Mouse (Mus musculus) embryonic facial prominence, embryonic 13.5 days (tissue): Measurements from ENCODE around the gene Slc7a7. TPM values are rescaled to one million over a fixed set of nuclear protein-coding genes. Genes with fewer than 3 reads are reported as not detected.

Experiments
- ATAC-seq: fragments of 200-750 bp; cut with Nextera tagmentation; 2 replicates; pipeline ENCODE4 v1.8.0; 2017; ENCODE audit warnings: low read depth; ENCODE audit not compliant: insufficient number of reproducible peaks, insufficient read depth, low FRiP score, low TSS enrichment
- H3K27ac ChIP-seq: fragments of 300-500 bp; sonication (generic); 2 replicates; pipeline ENCODE4 v1.5.1; 2015; ENCODE audit warnings: moderate library complexity, mild to moderate bottlenecking, inconsistent platforms
- H3K27me3 ChIP-seq: fragments of 300-500 bp; sonication (generic); 2 replicates; pipeline ENCODE4 v1.6.1; 2015; ENCODE audit warnings: mild to moderate bottlenecking, inconsistent platforms
- H3K36me3 ChIP-seq: fragments of 300-500 bp; sonication (generic); 2 replicates; pipeline ENCODE4 v1.6.1; 2015; ENCODE audit warnings: mild to moderate bottlenecking, inconsistent platforms
- H3K4me1 ChIP-seq: fragments of 300-500 bp; sonication (generic); 2 replicates; pipeline ENCODE4 v1.6.1; 2015; ENCODE audit warnings: inconsistent platforms
- H3K4me2 ChIP-seq: fragments of 300-500 bp; sonication (generic); 2 replicates; pipeline ENCODE4 v1.6.1; 2015; ENCODE audit warnings: moderate library complexity, mild to moderate bottlenecking, inconsistent platforms
- H3K4me3 ChIP-seq: fragments of 300-500 bp; sonication (generic); 2 replicates; pipeline ENCODE4 v1.5.1; 2015; ENCODE audit warnings: mild to moderate bottlenecking, inconsistent platforms
- H3K9ac ChIP-seq: fragments of 300-500 bp; sonication (generic); 2 replicates; pipeline ENCODE4 v1.6.1; 2015; ENCODE audit warnings: mild to moderate bottlenecking, inconsistent platforms
- H3K9me3 ChIP-seq: fragments of 300-500 bp; sonication (generic); 2 replicates; pipeline ENCODE4 v1.6.1; 2016; ENCODE audit warnings: inconsistent platforms
- WGBS: fragments of 180-500 bp; shearing (Covaris S2); methylation state at CpG from one replicate; pipeline ENCODE4 v1.1.7; 2015; ENCODE audit warnings: mixed read lengths; 5-methylcytosine and 5-hydroxymethylcytosine counted together
- polyA plus RNA-seq: library from polyadenylated mRNA; unstranded; fragments of >200 nt; fragmentation: Nextera tagmentation; extraction: Ambion mirVana; gene quantifications from 2 replicates; pipeline ENCODE4 v1.2.1, GENCODE M21; 2015

The Slc7a7 gene
- polyA plus RNA-seq, 1 experiment from 2014 or later = 4.5 TPM

GRCm38 (mm10) chr14:54408336-54409056, 9.1 kb downstream of the Slc7a7 start:
- H3K27ac ChIP-seq = no peak overlapping the region
- no peaks in the 10 kb centered on the region for H3K9me3 ChIP-seq
- WGBS = 80% methylated on average over 25 of the region's 25 CpGs
- no peak overlapping the region for H3K9ac ChIP-seq
- no peak overlapping the region for H3K4me2 ChIP-seq
- no peaks in the 10 kb centered on the region for H3K36me3 ChIP-seq
- no peak for ATAC-seq
- H3K27me3 ChIP-seq = no peaks in the 10 kb centered on the region
- peaks cover 7% of the 10 kb centered on the region for H3K4me1 ChIP-seq
- H3K4me3 ChIP-seq = no peak overlapping the region

GRCm38 (mm10) chr14:54401723-54402122, 15.9 kb downstream of the Slc7a7 start:
- Histone ChIP-seq H3K36me3 (no peaks in the 10 kb centered on the region), H3K27ac (no peak overlapping the region), H3K4me1 (no peaks in the 10 kb centered on the region), H3K9me3 (no peaks in the 10 kb centered on the region), H3K4me3 (no peak overlapping the region), H3K9ac (no peak overlapping the region), H3K4me2 (no peak overlapping the region), H3K27me3 (no peaks in the 10 kb centered on the region)
- WGBS = 67% methylated on average over 3 of the region's 3 CpGs
- ATAC-seq = no peak

GRCm38 (mm10) chr14:54398921-54399382, 18.6 kb downstream of the Slc7a7 start:
- no peak overlapping the region for H3K4me3 ChIP-seq
- H3K9ac ChIP-seq = no peak overlapping the region
- ATAC-seq = no peak
- H3K4me2 ChIP-seq = no peak overlapping the region
- no peaks in the 10 kb centered on the region for H3K27me3 ChIP-seq
- no peaks in the 10 kb centered on the region for H3K36me3 ChIP-seq
- no peaks in the 10 kb centered on the region for H3K4me1 ChIP-seq
- H3K27ac ChIP-seq = no peak overlapping the region
- H3K9me3 ChIP-seq = no peaks in the 10 kb centered on the region
- WGBS = 24% methylated on average over 8 of the region's 8 CpGs

- H3K36me3 ChIP-seq = no peaks in the 10 kb centered on the region
- H3K27me3 ChIP-seq = no peaks in the 10 kb centered on the region
- no peaks in the 10 kb centered on the region for H3K4me1 ChIP-seq
- WGBS = 46% methylated on average over 7 of the region's 7 CpGs
- H3K4me3 ChIP-seq = no peak overlapping the region
- no peak overlapping the region for H3K9ac ChIP-seq
- ATAC-seq = no peak
- H3K27ac ChIP-seq = no peak overlapping the region
- H3K4me2 ChIP-seq = no peak overlapping the region
- H3K9me3 ChIP-seq = no peaks in the 10 kb centered on the region
Measured at GRCm38 (mm10) chr14:54398528-54398916, 19.1 kb downstream of the Slc7a7 start.

- no peak overlapping the region for H3K27ac ChIP-seq
- no peaks in the 10 kb centered on the region for H3K36me3 ChIP-seq
- H3K4me3 ChIP-seq = no peak overlapping the region
- H3K9me3 ChIP-seq = no peaks in the 10 kb centered on the region
- H3K4me2 ChIP-seq = no peak overlapping the region
- no peak overlapping the region for H3K9ac ChIP-seq
- no peaks in the 10 kb centered on the region for H3K4me1 ChIP-seq
- ATAC-seq = no peak
- WGBS = 67% methylated on average over 7 of the region's 7 CpGs
- no peaks in the 10 kb centered on the region for H3K27me3 ChIP-seq
Measured at GRCm38 (mm10) chr14:54397872-54398527, 19.6 kb downstream of the Slc7a7 start.

GRCm38 (mm10) chr14:54396685-54397084, 20.9 kb downstream of the Slc7a7 start:
- 81% methylated on average over 7 of the region's 7 CpGs for WGBS
- Histone ChIP-seq H3K4me3 (no peak overlapping the region), H3K27ac (no peak overlapping the region), H3K36me3 (no peaks in the 10 kb centered on the region), H3K4me2 (no peak overlapping the region), H3K27me3 (no peaks in the 10 kb centered on the region), H3K9ac (no peak overlapping the region), H3K4me1 (no peaks in the 10 kb centered on the region), H3K9me3 (no peaks in the 10 kb centered on the region)
- no peak for ATAC-seq

GRCm38 (mm10) chr14:54394309-54394708, 23.3 kb downstream of the Slc7a7 start:
- Histone ChIP-seq H3K9me3 (no peaks in the 10 kb centered on the region), H3K27ac (no peak overlapping the region), H3K4me3 (no peak overlapping the region), H3K4me1 (no peaks in the 10 kb centered on the region), H3K4me2 (no peak overlapping the region), H3K27me3 (no peaks in the 10 kb centered on the region), H3K36me3 (no peaks in the 10 kb centered on the region), H3K9ac (no peak overlapping the region)
- ATAC-seq = no peak

- ATAC-seq = no peak
- H3K9ac ChIP-seq = no peak overlapping the region
- no peaks in the 10 kb centered on the region for H3K27me3 ChIP-seq
- no peaks in the 10 kb centered on the region for H3K4me1 ChIP-seq
- no peak overlapping the region for H3K4me3 ChIP-seq
- 66% methylated on average over 3 of the region's 3 CpGs for WGBS
- no peak overlapping the region for H3K4me2 ChIP-seq
- no peak overlapping the region for H3K27ac ChIP-seq
- H3K9me3 ChIP-seq = no peaks in the 10 kb centered on the region
- H3K36me3 ChIP-seq = no peaks in the 10 kb centered on the region
Measured at GRCm38 (mm10) chr14:54393794-54394193, 23.8 kb downstream of the Slc7a7 start.

GRCm38 (mm10) chr14:54390843-54391242, 26.7 kb downstream of the Slc7a7 start:
- no peak for ATAC-seq
- H3K36me3 ChIP-seq = no peaks in the 10 kb centered on the region
- H3K9me3 ChIP-seq = no peaks in the 10 kb centered on the region
- H3K27me3 ChIP-seq = no peaks in the 10 kb centered on the region
- 62% methylated on average over 6 of the region's 6 CpGs for WGBS
- H3K4me1 ChIP-seq = no peaks in the 10 kb centered on the region
- H3K4me3 ChIP-seq = no peak overlapping the region
- H3K4me2 ChIP-seq = no peak overlapping the region
- H3K27ac ChIP-seq = no peak overlapping the region
- no peak overlapping the region for H3K9ac ChIP-seq

- Histone ChIP-seq H3K4me1 (no peaks in the 10 kb centered on the region), H3K36me3 (no peaks in the 10 kb centered on the region), H3K9me3 (no peaks in the 10 kb centered on the region), H3K27me3 (no peaks in the 10 kb centered on the region), H3K4me3 (no peak overlapping the region), H3K9ac (no peak overlapping the region), H3K4me2 (no peak overlapping the region), H3K27ac (no peak overlapping the region)
- WGBS = 81% methylated on average over 6 of the region's 6 CpGs
- no peak for ATAC-seq
Measured at GRCm38 (mm10) chr14:54387546-54387945, 30.0 kb downstream of the Slc7a7 start.

- H3K27me3 ChIP-seq = no peaks in the 10 kb centered on the region
- H3K27ac ChIP-seq = no peak overlapping the region
- H3K4me1 ChIP-seq = no peaks in the 10 kb centered on the region
- H3K36me3 ChIP-seq = no peaks in the 10 kb centered on the region
- no peak overlapping the region for H3K4me3 ChIP-seq
- ATAC-seq = no peak
- 73% methylated on average over 7 of the region's 7 CpGs for WGBS
- no peaks in the 10 kb centered on the region for H3K9me3 ChIP-seq
- no peak overlapping the region for H3K4me2 ChIP-seq
- H3K9ac ChIP-seq = no peak overlapping the region
Measured at GRCm38 (mm10) chr14:54385968-54386618, 31.5 kb downstream of the Slc7a7 start.

GRCm38 (mm10) chr14:54384396-54384795, 33.2 kb downstream of the Slc7a7 start:
- Histone ChIP-seq H3K4me1 (no peaks in the 10 kb centered on the region), H3K27me3 (no peaks in the 10 kb centered on the region), H3K27ac (no peak overlapping the region), H3K4me3 (no peak overlapping the region), H3K9ac (no peak overlapping the region), H3K4me2 (no peak overlapping the region), H3K36me3 (no peaks in the 10 kb centered on the region), H3K9me3 (no peaks in the 10 kb centered on the region)
- no peak for ATAC-seq
- WGBS = 89% methylated on average over 8 of the region's 8 CpGs
